Mouse (Mus musculus) CD4-positive naive resting alpha-beta T cell, adult 76 days (primary cell): ENCODE data around the gene Olfr1423. TPM values are rescaled to one million over a fixed set of nuclear protein-coding genes. Genes with fewer than 3 reads are reported as not detected.

Experiments used
- total RNA-seq: library from RNA; stranded (reverse); gene quantifications from one replicate; pipeline ENCODE4 v1.2.4, GENCODE M21; 2023

Olfr1423 gene
- not detected for total RNA-seq

GRCm38 (mm10) chr19:12041217-12041616 is at the start of gene Olfr1423:
Gene Olfr1423 (minus strand): TSS chr19:12041317.

GRCm38 (mm10) chr19:12077631-12078030 is 36.5 kb upstream of the Olfr1423 start, which contains the start of gene Olfr1425:
Gene Olfr1425 (minus strand): TSS chr19:12077731.

GRCm38 (mm10) chr19:12062582-12062981 is 21.5 kb upstream of the Olfr1423 start, which contains the start of gene Olfr1424:
Gene Olfr1424 (minus strand): TSS chr19:12062682.

Other genes starting within 250 kb of the Olfr1423 start
- gene Stx3, start 221.9 kb downstream of the Olfr1423 start, total RNA-seq, result 3.6 TPM
- not detected for gene Olfr1417, start 202.1 kb downstream of the Olfr1423 start, total RNA-seq
- gene Olfr1418, start 180.3 kb downstream of the Olfr1423 start, total RNA-seq, result not detected
- not detected for gene Olfr1419, start 166.2 kb downstream of the Olfr1423 start, total RNA-seq
- gene Olfr1420, start 154.8 kb downstream of the Olfr1423 start, total RNA-seq, result not detected
- gene Patl1, start 128.9 kb downstream of the Olfr1423 start, total RNA-seq, result 53.3 TPM
- 36.4 TPM for gene Osbp, start 75.4 kb downstream of the Olfr1423 start, total RNA-seq
- gene Olfr1424, start 21.4 kb upstream of the Olfr1423 start, total RNA-seq, result not detected
- not detected for gene Olfr1425, start 36.4 kb upstream of the Olfr1423 start, total RNA-seq
- not detected for gene Olfr1426, start 50.7 kb upstream of the Olfr1423 start, total RNA-seq
- gene Olfr1427, start 62.0 kb upstream of the Olfr1423 start, total RNA-seq, result not detected
- gene Olfr1428, start 74.6 kb upstream of the Olfr1423 start, total RNA-seq, result not detected
- gene Olfr76, start 81.9 kb upstream of the Olfr1423 start, total RNA-seq, result not detected
- not detected for gene Olfr1555-ps1, start 128.8 kb upstream of the Olfr1423 start, total RNA-seq
- gene Olfr1431, start 159.3 kb upstream of the Olfr1423 start, total RNA-seq, result not detected
- gene Olfr1432, start 191.3 kb upstream of the Olfr1423 start, total RNA-seq, result not detected
- gene Olfr262, start 200.3 kb upstream of the Olfr1423 start, total RNA-seq, result not detected
- gene Olfr235, start 219.7 kb upstream of the Olfr1423 start, total RNA-seq, result not detected
- gene Olfr1434, start 238.5 kb upstream of the Olfr1423 start, total RNA-seq, result not detected